Mouse (Mus musculus) bone marrow macrophage, adult 2 months (primary cell): ENCODE results near the gene Alb. TPM values are rescaled to one million over a fixed set of nuclear protein-coding genes. Genes with fewer than 3 reads are reported as not detected.

Source experiments
- H3K27ac ChIP-seq: 2 replicates; pipeline ENCODE4 v1.5.1; 2012; ENCODE audit warnings: low read depth, low read length; ENCODE audit not compliant: insufficient read depth
- H3K4me1 ChIP-seq: 2 replicates; pipeline ENCODE4 v1.6.1; 2012; ENCODE audit warnings: low read length; ENCODE audit not compliant: control insufficient read depth, insufficient read depth
- H3K4me3 ChIP-seq: 2 replicates; pipeline ENCODE4 v1.5.1; 2012; ENCODE audit warnings: mild to moderate bottlenecking, low read length, moderate library complexity; ENCODE audit not compliant: insufficient read depth
- CTCF ChIP-seq: IDR thresholded peaks from 2 replicates; pipeline ENCODE4 v1.5.1; 2012; ENCODE audit warnings: low read depth, mild to moderate bottlenecking, low read length, moderate library complexity
- POLR2A ChIP-seq: IDR thresholded peaks from 2 replicates; pipeline ENCODE4 v1.6.1; 2012; ENCODE audit warnings: mild to moderate bottlenecking, low read depth, low read length, borderline replicate concordance
- polyA plus RNA-seq: library from polyadenylated mRNA; stranded (reverse); fragments of >200 nt; gene quantifications from 2 replicates; pipeline ENCODE4 v1.2.4, GENCODE M21; 2012; ENCODE audit not compliant: missing spikeins, insufficient read depth, insufficient read length

Gene Alb
- polyA plus RNA-seq, 1 experiment: not detected

DNA sequence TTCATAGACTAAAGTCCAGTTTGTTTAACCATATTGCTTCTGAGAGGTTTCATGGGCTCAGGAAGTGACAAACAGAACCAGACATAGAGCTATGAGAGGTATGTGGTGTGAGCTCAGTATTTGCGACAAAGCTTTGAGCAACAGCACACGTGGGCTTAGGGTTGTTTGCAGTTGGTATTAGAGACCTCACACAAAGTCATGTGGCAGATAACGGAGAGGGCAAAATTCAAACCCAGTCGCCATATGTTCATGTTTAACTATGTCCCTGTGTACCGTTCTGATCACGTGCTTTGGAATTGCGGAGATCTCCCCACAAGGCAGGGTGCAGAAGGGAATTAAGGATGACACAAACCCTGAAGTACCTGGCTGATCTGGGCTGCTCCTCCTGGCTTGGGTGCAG is 27.6 kb downstream of the Alb start:
- H3K4me1 ChIP-seq: no peaks in the 10 kb centered on the region
- H3K4me3 ChIP-seq: no peak overlapping the region
- H3K27ac ChIP-seq: no peak overlapping the region
- no peak for TF ChIP-seq POLR2A
- no peak for TF ChIP-seq CTCF

DNA sequence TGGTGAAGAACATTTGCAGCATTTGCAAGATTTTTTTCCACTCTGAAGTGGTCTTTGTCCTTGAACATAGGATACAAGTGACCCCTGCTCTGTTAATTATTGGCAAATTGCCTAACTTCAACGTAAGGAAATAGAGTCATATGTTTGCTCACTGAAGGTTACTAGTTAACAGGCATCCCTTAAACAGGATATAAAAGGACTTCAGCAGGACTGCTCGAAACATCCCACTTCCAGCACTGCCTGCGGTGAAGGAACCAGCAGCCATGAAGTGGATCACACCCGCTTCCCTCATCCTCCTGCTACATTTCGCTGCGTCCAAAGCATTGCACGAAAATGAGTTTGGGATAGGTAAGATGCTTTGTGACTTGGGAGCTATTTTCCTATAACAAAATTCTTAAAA is 29.8 kb downstream of the Alb start, which contains the start of gene Afp:
Gene Afp, plus strand, starts transcription at position 220 of the 400 bp plus-strand sequence.
- TF ChIP-seq CTCF: no peak
- TF ChIP-seq POLR2A: no peak
- no peak within 1 kb of the TSS for H3K27ac ChIP-seq
- no peak within 1 kb of the TSS for H3K4me3 ChIP-seq
- H3K4me1 ChIP-seq: peaks cover 2% of the 10 kb centered on the region

DNA sequence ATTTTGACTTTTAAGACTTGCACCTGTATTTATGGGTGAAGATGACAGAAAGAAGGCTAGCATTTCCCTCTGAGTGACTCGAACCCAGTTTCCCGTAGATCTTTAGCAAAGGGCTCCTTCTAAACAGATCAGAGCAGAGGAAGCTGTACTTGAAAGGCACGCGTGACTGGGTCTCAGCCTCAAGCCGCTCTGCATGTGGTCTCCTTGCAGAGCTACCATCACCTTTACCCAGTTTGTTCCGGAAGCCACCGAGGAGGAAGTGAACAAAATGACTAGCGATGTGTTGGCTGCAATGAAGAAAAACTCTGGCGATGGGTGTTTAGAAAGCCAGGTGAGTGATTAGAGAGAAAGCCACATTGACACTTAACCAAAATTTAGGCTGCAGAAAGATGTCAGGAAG is 31.7 kb downstream of the Alb start:
- peaks cover 6% of the 10 kb centered on the region for H3K4me1 ChIP-seq
- H3K4me3 ChIP-seq: no peak overlapping the region
- H3K27ac ChIP-seq: no peak overlapping the region
- TF ChIP-seq CTCF: no peak
- no peak for TF ChIP-seq POLR2A

DNA sequence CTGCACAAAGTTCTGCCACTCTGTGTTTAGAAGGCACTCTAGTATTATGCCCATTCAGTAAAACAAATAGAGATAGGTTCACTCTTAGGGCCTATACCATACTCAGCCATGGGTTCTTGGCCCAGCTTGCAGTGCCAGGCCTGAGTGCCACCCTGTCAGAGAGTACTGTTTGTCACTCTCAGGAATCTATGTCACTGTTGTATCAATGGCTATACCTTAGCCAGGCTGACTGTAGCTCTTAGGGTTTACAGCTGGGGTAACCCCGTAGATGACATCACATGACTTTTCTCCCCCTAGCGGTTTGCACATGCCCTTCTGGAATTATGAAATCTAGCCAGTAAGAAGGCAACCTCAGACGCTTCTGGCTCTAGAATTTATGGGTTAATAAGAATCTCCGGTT is 33.6 kb downstream of the Alb start:
- H3K27ac ChIP-seq: no peak overlapping the region
- H3K4me1 ChIP-seq: peaks cover 6% of the 10 kb centered on the region
- H3K4me3 ChIP-seq: no peak overlapping the region
- TF ChIP-seq CTCF (no peak), POLR2A (no peak)

DNA sequence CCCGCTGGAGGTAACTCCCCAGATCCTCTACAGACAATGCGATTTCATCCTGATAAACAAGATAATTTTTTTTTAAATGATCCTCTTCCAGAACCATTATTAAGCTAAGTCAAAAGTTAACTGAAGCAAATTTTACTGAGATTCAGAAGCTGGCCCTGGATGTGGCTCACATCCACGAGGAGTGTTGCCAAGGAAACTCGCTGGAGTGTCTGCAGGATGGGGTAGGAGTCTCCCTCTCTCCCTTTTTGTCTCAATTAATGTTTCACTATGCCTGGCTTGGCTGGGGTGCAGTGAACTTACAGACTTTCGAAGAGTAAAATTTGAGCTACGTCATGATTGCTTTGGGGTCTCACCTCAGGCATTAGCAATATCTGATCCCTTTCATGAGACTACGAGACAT is 38.8 kb downstream of the Alb start:
- Histone ChIP-seq H3K4me3 (no peak overlapping the region), H3K4me1 (peaks cover 7% of the 10 kb centered on the region), H3K27ac (no peak overlapping the region)
- TF ChIP-seq POLR2A: no peak
- no peak for TF ChIP-seq CTCF

DNA sequence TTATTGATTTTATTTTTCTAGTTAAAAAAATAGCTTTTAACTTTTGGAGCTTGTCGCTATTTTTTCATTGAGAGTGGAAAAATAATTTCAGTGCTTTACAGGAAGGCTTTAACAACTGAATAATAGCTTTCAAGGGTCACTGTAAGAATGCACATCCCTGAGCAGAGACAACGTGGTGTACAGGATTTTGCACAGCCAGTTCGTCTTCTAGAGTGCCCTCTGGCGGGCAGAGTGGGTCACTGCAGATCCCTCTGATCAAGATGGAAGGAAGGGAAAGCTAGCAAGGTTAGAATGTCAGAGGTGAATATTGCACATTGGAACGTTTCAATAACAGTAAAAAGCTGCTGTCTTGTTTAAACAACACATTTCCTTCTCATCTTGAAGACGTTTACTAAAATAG is 40.0 kb downstream of the Alb start:
- Histone ChIP-seq H3K27ac (no peak overlapping the region), H3K4me3 (no peak overlapping the region), H3K4me1 (peaks cover 12% of the 10 kb centered on the region)
- TF ChIP-seq CTCF: peak; percentile 93
- no peak for TF ChIP-seq POLR2A

DNA sequence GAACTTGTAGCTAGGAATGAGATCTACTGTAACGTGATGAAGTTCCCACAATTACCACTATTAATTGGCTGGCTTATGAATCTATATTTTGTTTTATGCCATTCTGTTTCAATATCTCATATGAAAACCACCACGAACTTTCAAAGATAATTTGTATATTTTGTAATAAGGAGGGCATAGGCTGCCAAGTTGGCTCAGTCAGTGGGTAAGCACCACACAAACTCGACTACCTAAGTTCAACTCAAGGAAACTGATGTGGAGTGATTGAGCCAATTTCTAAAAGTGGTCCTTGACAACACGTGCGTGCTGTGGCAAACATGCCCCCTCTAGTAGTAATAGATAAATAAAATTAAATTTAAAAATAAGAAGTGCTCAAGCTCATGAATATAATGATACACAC is 41.1 kb downstream of the Alb start:
- no peak overlapping the region for H3K4me3 ChIP-seq
- no peak overlapping the region for H3K27ac ChIP-seq
- no peak for TF ChIP-seq CTCF
- TF ChIP-seq POLR2A: no peak
- H3K4me1 ChIP-seq: peaks cover 11% of the 10 kb centered on the region

DNA sequence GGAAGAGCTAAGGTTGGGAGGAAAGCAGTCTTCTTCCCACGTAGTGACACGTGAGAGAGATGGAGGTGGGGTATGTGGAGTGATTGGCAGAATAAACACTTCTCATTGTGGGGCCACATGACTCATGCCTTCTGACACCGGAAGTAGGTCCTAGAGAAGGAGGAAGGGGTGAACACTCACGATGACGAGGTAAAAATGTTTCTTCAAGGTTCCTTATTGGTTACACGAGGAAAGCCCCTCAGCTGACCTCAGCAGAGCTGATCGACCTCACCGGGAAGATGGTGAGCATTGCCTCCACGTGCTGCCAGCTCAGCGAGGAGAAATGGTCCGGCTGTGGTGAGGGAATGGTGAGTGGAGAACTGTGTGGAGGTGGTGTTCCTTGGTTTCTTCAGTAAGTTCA is 44.0 kb downstream of the Alb start:
- H3K4me1 ChIP-seq: peaks cover 11% of the 10 kb centered on the region
- no peak for TF ChIP-seq POLR2A
- TF ChIP-seq CTCF: no peak
- H3K4me3 ChIP-seq: peak overlapping the region; percentile 53
- peak overlapping the region; percentile 41 for H3K27ac ChIP-seq

DNA sequence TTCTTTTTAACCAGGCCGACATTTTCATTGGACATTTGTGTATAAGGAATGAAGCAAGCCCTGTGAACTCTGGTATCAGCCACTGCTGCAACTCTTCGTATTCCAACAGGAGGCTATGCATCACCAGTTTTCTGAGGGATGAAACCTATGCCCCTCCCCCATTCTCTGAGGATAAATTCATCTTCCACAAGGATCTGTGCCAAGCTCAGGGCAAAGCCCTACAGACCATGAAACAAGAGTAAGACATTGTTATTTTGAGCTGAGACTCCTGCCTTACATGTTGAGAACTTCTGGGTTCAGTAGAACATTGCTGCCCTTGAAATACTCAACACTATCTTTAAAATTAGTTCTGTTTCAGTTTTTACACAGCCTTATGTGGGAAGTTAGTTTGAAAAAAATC is 45.8 kb downstream of the Alb start:
- peaks cover 11% of the 10 kb centered on the region for H3K4me1 ChIP-seq
- H3K4me3 ChIP-seq: no peak overlapping the region
- TF ChIP-seq CTCF (no peak), POLR2A (no peak)
- H3K27ac ChIP-seq: no peak overlapping the region

DNA sequence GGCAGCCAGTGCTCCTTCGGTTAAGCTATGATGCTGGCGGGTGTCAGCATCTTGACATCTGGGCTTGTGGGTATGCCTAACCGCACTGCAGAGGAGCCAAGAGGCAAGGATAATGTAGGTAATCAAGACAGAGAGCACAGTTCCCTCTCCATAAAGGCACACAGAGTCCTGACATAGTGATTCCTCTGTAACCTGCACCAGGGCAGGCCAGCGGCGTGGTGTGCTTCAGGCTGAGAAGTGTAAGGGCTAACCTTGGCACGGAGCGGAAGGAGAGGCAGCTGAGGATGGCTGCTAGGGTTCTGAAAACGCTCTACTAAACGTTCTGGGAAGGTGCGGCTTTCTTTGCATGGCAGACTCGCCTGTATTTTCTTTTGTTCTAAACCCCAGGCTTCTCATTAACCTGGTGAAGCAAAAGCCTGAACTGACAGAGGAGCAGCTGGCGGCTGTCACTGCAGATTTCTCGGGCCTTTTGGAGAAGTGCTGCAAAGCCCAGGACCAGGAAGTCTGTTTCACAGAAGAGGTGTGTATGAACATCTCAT is 46.8 kb downstream of the Alb start:
- TF ChIP-seq POLR2A (no peak), CTCF (no peak)
- no peak overlapping the region for H3K27ac ChIP-seq
- peaks cover 11% of the 10 kb centered on the region for H3K4me1 ChIP-seq
- no peak overlapping the region for H3K4me3 ChIP-seq
